Mouse (Mus musculus) limb, embryonic 11.5 days (tissue): Measurements from ENCODE around the gene Wdr83. TPM values are rescaled to one million over a fixed set of nuclear protein-coding genes. Genes with fewer than 3 reads are reported as not detected.
"Not testable (repeated sequence)": the region's sequence is repeated elsewhere in the genome, so short reads cannot be mapped to it uniquely, and the experiment has no call there.

Experiments used
- ATAC-seq: fragments of 200-750 bp; cut with Nextera tagmentation; 2 replicates; pipeline ENCODE4 v1.8.0; 2017; ENCODE audit warnings: low read depth; ENCODE audit not compliant: insufficient number of reproducible peaks, low FRiP score, low TSS enrichment
- DNase-seq: peaks from one replicate; pipeline ENCODE4 v3.0.0-alpha.2; 2015; ENCODE audit warnings: low spot score
- H3K27ac ChIP-seq: fragments of 300-500 bp; sonication (generic); replicated peaks from 2 replicates; pipeline ENCODE4 v1.5.1; 2014; ENCODE audit warnings: low read depth, mild to moderate bottlenecking, low read length
- H3K27me3 ChIP-seq: fragments of 300-500 bp; sonication (generic); 2 replicates; pipeline ENCODE4 v1.6.1; 2014; ENCODE audit warnings: mild to moderate bottlenecking, low read length, mixed read lengths; ENCODE audit not compliant: control insufficient read depth, insufficient read depth
- H3K36me3 ChIP-seq: fragments of 300-500 bp; sonication (generic); 2 replicates; pipeline ENCODE4 v1.6.1; 2014; ENCODE audit warnings: mild to moderate bottlenecking, low read length, moderate library complexity, mixed read lengths; ENCODE audit not compliant: control insufficient read depth, insufficient read depth
- H3K4me1 ChIP-seq: fragments of 300-500 bp; sonication (generic); 2 replicates; pipeline ENCODE4 v1.6.1; 2014; ENCODE audit warnings: low read length, mixed read lengths; ENCODE audit not compliant: control insufficient read depth, insufficient read depth
- H3K4me2 ChIP-seq: fragments of 300-500 bp; sonication (generic); 2 replicates; pipeline ENCODE4 v1.6.1; 2014; ENCODE audit warnings: low read depth, mild to moderate bottlenecking, moderate library complexity; ENCODE audit not compliant: severe bottlenecking
- H3K4me3 ChIP-seq: fragments of 300-500 bp; sonication (generic); 2 replicates; pipeline ENCODE4 v1.5.1; 2014; ENCODE audit warnings: low read depth, low read length
- H3K9ac ChIP-seq: fragments of 300-500 bp; sonication (generic); 2 replicates; pipeline ENCODE4 v1.6.1; 2014; ENCODE audit warnings: mild to moderate bottlenecking, low read length
- H3K9me3 ChIP-seq: fragments of 300-500 bp; sonication (generic); 2 replicates; pipeline ENCODE4 v1.6.1; 2016; ENCODE audit warnings: low read length; ENCODE audit not compliant: control insufficient read depth
- WGBS: fragments of 180-500 bp; shearing (Covaris S2); extraction: QIAGEN DNeasy Blood & Tissue Kit; methylation state at CpG from one replicate; pipeline ENCODE4 v1.1.7; 2014; 5-methylcytosine and 5-hydroxymethylcytosine counted together
- polyA plus RNA-seq: library from polyadenylated mRNA; unstranded; fragments of >200 nt; fragmentation: Nextera tagmentation; extraction: Ambion mirVana; gene quantifications from 2 replicates; pipeline ENCODE4 v1.2.1, GENCODE M21; 2014

Gene Wdr83
- 54.9 and 57.7 TPM in 2 replicates for polyA plus RNA-seq

- WGBS, result under 1% methylated on average over 9 of the region's 9 CpGs
- peak within 1 kb of the TSS; percentile 82 for H3K4me3 ChIP-seq
- no peak within 1 kb of the TSS; the same call in 1 of the 2 replicates for H3K27ac ChIP-seq
- H3K9me3 ChIP-seq, result no peaks in the 10 kb centered on the region
- peak within 1 kb of the TSS; percentile 75 for H3K4me2 ChIP-seq
- H3K4me1 ChIP-seq, result peaks cover 12% of the 10 kb centered on the region; the same call in 1 of the 2 replicates
- H3K36me3 ChIP-seq, result peaks cover 3% of the 10 kb centered on the region
- no peaks in the 10 kb centered on the region for H3K27me3 ChIP-seq
- DNase-seq, result peak; percentile 70
- peak; percentile 76 for ATAC-seq
- peak within 1 kb of the TSS; percentile 83 for H3K9ac ChIP-seq
Observed at GRCm38 (mm10) chr8:85081216-85081555, at the start of gene Wdr83. Gene Wdr83 (minus strand): TSS chr8:85081306.

GRCm38 (mm10) chr8:85123691-85124090 is 42.6 kb upstream of the Wdr83 start:
- Histone ChIP-seq H3K27ac (no peak overlapping the region), H3K4me2 (no peak overlapping the region), H3K4me3 (no peak overlapping the region), H3K9me3 (no peaks in the 10 kb centered on the region), H3K4me1 (no peaks in the 10 kb centered on the region), H3K27me3 (no peaks in the 10 kb centered on the region), H3K9ac (no peak overlapping the region), H3K36me3 (no peaks in the 10 kb centered on the region)
- no peak for ATAC-seq
- 94% methylated on average over 8 of the region's 8 CpGs for WGBS
- DNase-seq, result no peak

GRCm38 (mm10) chr8:85122995-85123394 is 41.9 kb upstream of the Wdr83 start, which contains the start of gene Zfp791:
Gene Zfp791 (minus strand): TSS chr8:85123095.
- no peak within 1 kb of the TSS for H3K4me2 ChIP-seq
- H3K4me3 ChIP-seq, result no peak within 1 kb of the TSS
- no peaks in the 10 kb centered on the region for H3K36me3 ChIP-seq
- H3K27me3 ChIP-seq, result no peaks in the 10 kb centered on the region
- no peak within 1 kb of the TSS for H3K9ac ChIP-seq
- H3K4me1 ChIP-seq, result no peaks in the 10 kb centered on the region
- 84% methylated on average over 3 of the region's 3 CpGs for WGBS
- ATAC-seq (no peak), DNase-seq (no peak)
- H3K9me3 ChIP-seq, result no peaks in the 10 kb centered on the region
- no peak within 1 kb of the TSS for H3K27ac ChIP-seq

- DNase-seq, H3K27ac ChIP-seq, H3K27me3 ChIP-seq, H3K4me3 ChIP-seq, H3K36me3 ChIP-seq, H3K4me2 ChIP-seq, H3K9me3 ChIP-seq, H3K9ac ChIP-seq, H3K4me1 ChIP-seq: not testable (repeated sequence)
- ATAC-seq, result 0 out of 2 replicates have a peak, but pooled peaks have one; percentile 3
- WGBS, result 84% methylated on average over 5 of the region's 5 CpGs
Observed at GRCm38 (mm10) chr8:85120251-85120650, 39.1 kb upstream of the Wdr83 start.

GRCm38 (mm10) chr8:85119052-85119981 is 38.2 kb upstream of the Wdr83 start:
- no peaks in the 10 kb centered on the region for H3K27me3 ChIP-seq
- peak overlapping the region; percentile 79 for H3K4me2 ChIP-seq
- 8% methylated on average over 37 of the region's 37 CpGs for WGBS
- H3K27ac ChIP-seq, result no peak overlapping the region
- H3K9ac ChIP-seq, result peak overlapping the region; percentile 76
- H3K36me3 ChIP-seq, result no peaks in the 10 kb centered on the region
- H3K9me3 ChIP-seq, result no peaks in the 10 kb centered on the region
- DNase-seq (peak; percentile 87), ATAC-seq (peak; percentile 84)
- no peaks in the 10 kb centered on the region for H3K4me1 ChIP-seq
- H3K4me3 ChIP-seq, result peak overlapping the region; percentile 68

GRCm38 (mm10) chr8:85116984-85117383 is 35.9 kb upstream of the Wdr83 start:
- Histone ChIP-seq H3K36me3 (no peaks in the 10 kb centered on the region), H3K4me3 (no peak overlapping the region), H3K27me3 (no peaks in the 10 kb centered on the region), H3K4me1 (no peaks in the 10 kb centered on the region), H3K9ac (no peak overlapping the region), H3K4me2 (no peak overlapping the region), H3K9me3 (no peaks in the 10 kb centered on the region), H3K27ac (no peak overlapping the region)
- ATAC-seq (no peak), DNase-seq (no peak)
- 92% methylated on average over 7 of the region's 7 CpGs for WGBS

GRCm38 (mm10) chr8:85115501-85115900 is 34.4 kb upstream of the Wdr83 start:
- no peaks in the 10 kb centered on the region for H3K4me1 ChIP-seq
- WGBS, result 81% methylated on average over 4 of the region's 4 CpGs

GRCm38 (mm10) chr8:85113241-85113640 is 32.1 kb upstream of the Wdr83 start:
- ATAC-seq (no peak), DNase-seq (no peak)
- no peak overlapping the region for H3K4me3 ChIP-seq
- H3K27ac ChIP-seq, result no peak overlapping the region
- H3K4me2 ChIP-seq, result no peak overlapping the region
- H3K27me3 ChIP-seq, result no peaks in the 10 kb centered on the region
- WGBS, result 94% methylated on average over 10 of the region's 10 CpGs
- H3K36me3 ChIP-seq, result peaks cover 4% of the 10 kb centered on the region
- no peaks in the 10 kb centered on the region for H3K9me3 ChIP-seq
- H3K9ac ChIP-seq, result no peak overlapping the region
- no peaks in the 10 kb centered on the region for H3K4me1 ChIP-seq

More at GRCm38 (mm10) chr8:85115501-85115900, 34.4 kb upstream of the Wdr83 start:
- Histone ChIP-seq H3K4me2 (no peak overlapping the region), H3K36me3 (peaks cover 2% of the 10 kb centered on the region), H3K27ac (no peak overlapping the region), H3K27me3 (no peaks in the 10 kb centered on the region), H3K4me3 (no peak overlapping the region), H3K9me3 (no peaks in the 10 kb centered on the region), H3K9ac (no peak overlapping the region)
- ATAC-seq (no peak), DNase-seq (no peak)
